Comparison of ENCODE assay signal across 8 mouse cellular contexts in the genomic region with DNA sequence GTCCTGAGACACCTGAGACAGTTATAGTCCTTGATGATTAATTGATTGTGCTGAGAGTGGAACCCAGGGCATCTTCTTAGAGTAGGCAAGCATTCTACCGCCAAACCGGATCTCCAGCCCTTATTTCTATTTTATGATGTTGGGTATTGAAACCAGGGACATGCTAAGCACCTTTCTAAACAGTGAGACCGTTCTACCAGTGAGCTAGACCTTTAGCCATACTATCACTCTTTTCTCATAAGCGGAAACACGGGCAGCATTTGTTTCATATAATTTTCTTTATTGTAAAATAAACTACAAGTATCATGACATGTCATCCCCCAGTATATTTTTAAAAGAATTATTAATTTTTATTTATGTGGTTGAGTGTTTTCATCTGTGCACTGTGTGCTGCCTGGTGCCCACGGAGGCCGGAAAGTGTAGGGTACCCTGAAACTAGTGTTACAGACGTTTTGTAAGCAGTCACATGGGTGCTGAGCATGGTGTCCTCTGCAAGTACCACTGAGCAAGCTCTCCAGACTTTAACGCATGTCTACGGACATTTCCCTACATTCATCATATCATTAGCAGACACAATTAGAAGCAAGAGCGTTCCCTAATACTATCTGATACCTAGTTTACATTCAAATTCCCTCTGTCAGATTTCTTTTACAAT. TPM values are rescaled to one million over a fixed set of nuclear protein-coding genes. Genes with fewer than 3 reads are reported as not detected.
A peak's percentile ranks its signal among the peaks of the same experiment; 100 is the strongest.
DNase-seq lines count a peak whose midpoint lies in the region; ATAC-seq and TF ChIP-seq lines count a peak whose summit lies in the region.

No protein-coding gene starts in this region.

- peak overlapping the region; percentile 74 for H3K4me2 ChIP-seq in heart, embryonic 11.5 days
- peak overlapping the region; percentile 72 for H3K4me2 ChIP-seq in forebrain, postnatal 0 days (ENCODE audit: low read depth)

- in situ Hi-C loops in ES-E14 (cut with MboI; ENCODE audit: low sequenced_read_pairs in 2 of 2, unreplicated experiment in 2 of 2), result no loop called here

- 51% methylated on average over 11 of the region's 11 CpGs for WGBS in heart, embryonic 11.5 days (ENCODE audit: insufficient replicate concordance)
- 52% methylated on average over 11 of the region's 11 CpGs for WGBS in forebrain, postnatal 0 days
- WGBS in macrophage (ENCODE audit: missing documents), result 64% methylated on average over 11 of the region's 11 CpGs

- no peaks in the 10 kb centered on the region for H3K36me3 ChIP-seq in heart, embryonic 11.5 days (ENCODE audit: control insufficient read depth, insufficient read depth, low read length)
- H3K36me3 ChIP-seq in ES-E14 (ENCODE audit: control insufficient read depth, insufficient read depth, low read length, poor library complexity, severe bottlenecking), result no peaks in the 10 kb centered on the region
- no peaks in the 10 kb centered on the region for H3K36me3 ChIP-seq in forebrain, postnatal 0 days (ENCODE audit: insufficient read depth)
- H3K36me3 ChIP-seq in macrophage (ENCODE audit: inconsistent target), result no peaks in the 10 kb centered on the region

- peak overlapping the region; percentile 50 for H3K4me3 ChIP-seq in heart, embryonic 11.5 days (ENCODE audit: low read depth, low read length)
- H3K4me3 ChIP-seq in ES-E14 (ENCODE audit: insufficient read depth in 1 of 2, low read depth in 1 of 2, low read length in 2 of 2, poor library complexity in 1 of 2, severe bottlenecking in 1 of 2) (peak overlapping the region; percentile 65 to 71), macrophage (ENCODE audit: inconsistent target) (peak overlapping the region; percentile 36; the same call in 1 of the 2 replicates)
- H3K4me3 ChIP-seq in forebrain, postnatal 0 days (ENCODE audit: low read depth, low read length), result peak overlapping the region; percentile 61

- H3K27me3 ChIP-seq in heart, embryonic 11.5 days (ENCODE audit: control insufficient read depth, insufficient read depth, low read length), result no peaks in the 10 kb centered on the region
- H3K27me3 ChIP-seq in forebrain, postnatal 0 days (ENCODE audit: insufficient read depth, low read length), result no peaks in the 10 kb centered on the region

- no peak for DNase-seq in heart, adult 9 months (ENCODE audit: low spot score in 2 of 2)
- no peak for DNase-seq in ES-E14 (ENCODE audit: low read depth, low spot score)
- peak; percentile 2 for DNase-seq in forebrain, postnatal 0 days
- DNase-seq in right cerebral cortex, postnatal 4 days, result no peak
- no peak for DNase-seq in thymus, postnatal 25 days
- no peak for DNase-seq in adrenal gland, postnatal 25 days

- no peaks in the 10 kb centered on the region for H3K79me2 ChIP-seq in macrophage (ENCODE audit: inconsistent target)

- TF ChIP-seq CTCF in forebrain, postnatal 0 days (IDR thresholded peaks at IDR 0.05; ENCODE audit: low read depth), result no peak

- H3K27ac ChIP-seq in heart, embryonic 11.5 days (ENCODE audit: low read depth, low read length), result peak overlapping the region; percentile 73
- H3K27ac ChIP-seq in ES-E14 (ENCODE audit: insufficient read depth, low read depth, low read length, poor library complexity, severe bottlenecking), result no peak overlapping the region
- peak overlapping the region; percentile 81 for H3K27ac ChIP-seq in forebrain, postnatal 0 days (ENCODE audit: low read depth, low read length)
- H3K27ac ChIP-seq in macrophage, result no peak overlapping the region

- no peaks in the 10 kb centered on the region for H3K4me1 ChIP-seq in heart, embryonic 11.5 days (ENCODE audit: control insufficient read depth, insufficient read depth, low read length)
- no peaks in the 10 kb centered on the region; a peak in 1 of 4 replicates for H3K4me1 ChIP-seq in ES-E14 (ENCODE audit: control insufficient read depth in 2 of 2, insufficient read depth in 2 of 2, low read length in 2 of 2, poor library complexity in 1 of 2)
- H3K4me1 ChIP-seq in forebrain, postnatal 0 days (ENCODE audit: insufficient read depth), result peaks cover 4% of the 10 kb centered on the region; the same call in 1 of the 2 replicates

- no peaks in the 10 kb centered on the region for H3K9me3 ChIP-seq in heart, embryonic 11.5 days (replicated peaks; ENCODE audit: control insufficient read depth, low read length)
- no peaks in the 10 kb centered on the region for H3K9me3 ChIP-seq in ES-E14 (ENCODE audit: control insufficient read depth, insufficient read depth, low read depth, low read length)
- no peaks in the 10 kb centered on the region for H3K9me3 ChIP-seq in forebrain, postnatal 0 days (ENCODE audit: low read length)

- ATAC-seq in heart, embryonic 11.5 days (replicated peaks; ENCODE audit: insufficient number of reproducible peaks, low FRiP score, low TSS enrichment), result no peak; the same call in 1 of the 2 replicates
- 0 out of 2 replicates have a peak, but pooled peaks have one; percentile 27 for ATAC-seq in forebrain, postnatal 0 days

- peak overlapping the region; percentile 81 for H3K9ac ChIP-seq in heart, embryonic 11.5 days (ENCODE audit: low read depth, low read length)
- peak overlapping the region; percentile 51; the same call in 1 of the 2 replicates for H3K9ac ChIP-seq in ES-E14 (ENCODE audit: insufficient read depth, low read depth, low read length, poor library complexity, severe bottlenecking)
- H3K9ac ChIP-seq in forebrain, postnatal 0 days, result peak overlapping the region; percentile 64

TF ChIP-seq in ES-E14, 5 proteins besides CTCF, POLR2A, EP300 and RAD21 (continues in another document):
- TF ChIP-seq ZNF384 (IDR thresholded peaks at IDR 0.05; ENCODE audit: low read depth, low read length), result no peak
- no peak for TF ChIP-seq CHD2 (IDR thresholded peaks at IDR 0.05; ENCODE audit: low read depth, low read length)
- no peak for TF ChIP-seq ZC3H11A (IDR thresholded peaks at IDR 0.05; ENCODE audit: borderline replicate concordance, low read depth, low read length)

RNA-seq across cellular contexts. Expression of a gene that starts 6.4 kb away (rescaled TPM):
- 69.5 and 71.3 TPM in 2 replicates for polyA plus RNA-seq in heart, embryonic 11.5 days (2014; fragmentation: Nextera tagmentation; extraction: Ambion mirVana)
- total RNA-seq in ES-E14 (2012; rRNA removed), result 20.4 and 21.7 TPM in 2 replicates
- total RNA-seq in forebrain, postnatal 0 days (2014; rRNA removed), result 51.8 and 54.0 TPM in 2 replicates
- polyA plus RNA-seq in forebrain, postnatal 0 days (2015; fragmentation: Nextera tagmentation; extraction: Ambion mirVana), result 42.2 and 45.6 TPM in 2 replicates
- 100 to 1,000 TPM in 22 of 26 experiments, 10 to 100 TPM in 4; 65.5 to 224 (median 143) TPM for total RNA-seq in macrophage (2018; cell fraction: chromatin; rRNA removed)
- 10 to 100 TPM in 20 of 26 experiments, 1 to 10 TPM in 6; 4.8 to 29.1 (median 17.3) TPM for total RNA-seq in macrophage (2018; cell fraction: cytosol; rRNA removed)
- 100 to 1,000 TPM in 9 of 26 experiments, 10 to 100 TPM in 17; 50.8 to 186 (median 88.5) TPM for total RNA-seq in macrophage (2018; cell fraction: nucleus; rRNA removed)
- polyA plus RNA-seq in macrophage (2018), result 19.2 to 36.6 TPM (median 20.7 TPM) in 3 replicates
- 79.0 and 81.0 TPM in 2 replicates for total RNA-seq in adrenal gland, postnatal 25 days (2021)

RNA-seq across cellular contexts. Expression of a gene that starts 31.9 kb away (rescaled TPM):
- polyA plus RNA-seq in heart, embryonic 11.5 days (2014; fragmentation: Nextera tagmentation; extraction: Ambion mirVana), result 2.3 and 3.6 TPM in 2 replicates
- 1.2 and 1.5 TPM in 2 replicates for total RNA-seq in ES-E14 (2012; rRNA removed)
- 2.3 and 4.7 TPM in 2 replicates for total RNA-seq in forebrain, postnatal 0 days (2014; rRNA removed)
- polyA plus RNA-seq in forebrain, postnatal 0 days (2015; fragmentation: Nextera tagmentation; extraction: Ambion mirVana), result 0.83 and 1.5 TPM in 2 replicates
- under 1 TPM in 12 of 26 experiments, not detected in 14; 0.23 to 0.61 (median 0.36) TPM for total RNA-seq in macrophage (2018; cell fraction: chromatin; rRNA removed)
- total RNA-seq in macrophage (2018; cell fraction: cytosol; rRNA removed), result under 1 TPM in 16 of 26 experiments, not detected in 10; 0.03 to 0.10 (median 0.06) TPM
- total RNA-seq in macrophage (2018; cell fraction: nucleus; rRNA removed), result under 1 TPM in 7 of 26 experiments, not detected in 19; 0.17 to 0.54 (median 0.26) TPM
- not detected in 3 replicates for polyA plus RNA-seq in macrophage (2018)
- 0.48 and 1.1 TPM in 2 replicates for total RNA-seq in adrenal gland, postnatal 25 days (2021)

RNA-seq across cellular contexts. Expression of a gene that starts 44.6 kb away (rescaled TPM):
- polyA plus RNA-seq in heart, embryonic 11.5 days (2014; fragmentation: Nextera tagmentation; extraction: Ambion mirVana), result 20.3 and 26.7 TPM in 2 replicates
- total RNA-seq in ES-E14 (2012; rRNA removed), result 22.9 and 25.8 TPM in 2 replicates
- 25.2 and 27.1 TPM in 2 replicates for total RNA-seq in forebrain, postnatal 0 days (2014; rRNA removed)
- 10.9 and 16.7 TPM in 2 replicates for polyA plus RNA-seq in forebrain, postnatal 0 days (2015; fragmentation: Nextera tagmentation; extraction: Ambion mirVana)
- 100 to 1,000 TPM in 5 of 26 experiments, 10 to 100 TPM in 21; 37.5 to 154 (median 70.6) TPM for total RNA-seq in macrophage (2018; cell fraction: chromatin; rRNA removed)
- 10 to 100 TPM in 21 of 26 experiments, 1 to 10 TPM in 5; 4.8 to 26.9 (median 14.4) TPM for total RNA-seq in macrophage (2018; cell fraction: cytosol; rRNA removed)
- total RNA-seq in macrophage (2018; cell fraction: nucleus; rRNA removed), result 100 to 1,000 TPM in 2 of 26 experiments, 10 to 100 TPM in 24; 21.2 to 132 (median 43.2) TPM
- 11.1 to 21.4 TPM (median 17.0 TPM) in 3 replicates for polyA plus RNA-seq in macrophage (2018)
- total RNA-seq in adrenal gland, postnatal 25 days (2021), result 43.4 and 44.2 TPM in 2 replicates

RNA-seq across cellular contexts. Expression of a gene that starts 46.3 kb away (rescaled TPM):
- 9.3 and 9.9 TPM in 2 replicates for polyA plus RNA-seq in heart, embryonic 11.5 days (2014; fragmentation: Nextera tagmentation; extraction: Ambion mirVana)
- total RNA-seq in ES-E14 (2012; rRNA removed), result 7.1 and 10.4 TPM in 2 replicates
- 10.4 and 11.5 TPM in 2 replicates for total RNA-seq in forebrain, postnatal 0 days (2014; rRNA removed)
- 7.2 and 8.1 TPM in 2 replicates for polyA plus RNA-seq in forebrain, postnatal 0 days (2015; fragmentation: Nextera tagmentation; extraction: Ambion mirVana)
- total RNA-seq in macrophage (2018; cell fraction: chromatin; rRNA removed), result 10 to 100 TPM in 2 of 26 experiments, 1 to 10 TPM in 23, under 1 TPM in 1; 0.87 to 16.1 (median 5.3) TPM
- 1 to 10 TPM in 24 of 26 experiments, under 1 TPM in 2; 0.75 to 4.8 (median 2.8) TPM for total RNA-seq in macrophage (2018; cell fraction: cytosol; rRNA removed)
- total RNA-seq in macrophage (2018; cell fraction: nucleus; rRNA removed), result 10 to 100 TPM in 1 of 26 experiments, 1 to 10 TPM in 25; 1.4 to 11.8 (median 3.9) TPM
- 3.2 to 5.9 TPM (median 4.1 TPM) in 3 replicates for polyA plus RNA-seq in macrophage (2018)
- 9.8 and 13.3 TPM in 2 replicates for total RNA-seq in adrenal gland, postnatal 25 days (2021)

RNA-seq across cellular contexts. Expression of a gene that starts 59.4 kb away (rescaled TPM):
- 2.0 and 2.6 TPM in 2 replicates for polyA plus RNA-seq in heart, embryonic 11.5 days (2014; fragmentation: Nextera tagmentation; extraction: Ambion mirVana)
- 0.58 and 0.98 TPM in 2 replicates for total RNA-seq in ES-E14 (2012; rRNA removed)
- 0.69 and 1.3 TPM in 2 replicates for total RNA-seq in forebrain, postnatal 0 days (2014; rRNA removed)
- polyA plus RNA-seq in forebrain, postnatal 0 days (2015; fragmentation: Nextera tagmentation; extraction: Ambion mirVana), result 1.8 and 2.7 TPM in 2 replicates
- under 1 TPM in 3 of 26 experiments, not detected in 23; 0.59 to 0.92 (median 0.63) TPM for total RNA-seq in macrophage (2018; cell fraction: chromatin; rRNA removed)
- total RNA-seq in macrophage (2018; cell fraction: cytosol; rRNA removed), result under 1 TPM in 14 of 26 experiments, not detected in 12; 0.08 to 0.28 (median 0.17) TPM
- under 1 TPM in 4 of 26 experiments, not detected in 22; 0.42 to 0.60 (median 0.50) TPM for total RNA-seq in macrophage (2018; cell fraction: nucleus; rRNA removed)
- polyA plus RNA-seq in macrophage (2018), result 0.29 to 0.41 TPM in 2 of 3 replicates, not detected in the other
- 1.7 and 2.1 TPM in 2 replicates for total RNA-seq in adrenal gland, postnatal 25 days (2021)

Comparison
In these comparisons a context has a peak if more than half of its experiments do, and no peak if none do; other contexts are left out.
1. H3K27ac ChIP-seq: peak in heart, embryonic 11.5 days (single experiment) and forebrain, postnatal 0 days (single experiment); none in ES-E14 (single experiment) and macrophage (single experiment).
2. Peak in every context shown above with its lines, with median percentiles within 50 percentile points of each other: H3K4me3 ChIP-seq and H3K9ac ChIP-seq.